Mouse (Mus musculus) hindbrain, embryonic 15.5 days (tissue): ENCODE measurements around the gene Alkbh6. TPM values are rescaled to one million over a fixed set of nuclear protein-coding genes. Genes with fewer than 3 reads are reported as not detected.
A peak's percentile ranks its signal among the peaks of the same experiment; 100 is the strongest.

Experiments
- ATAC-seq: fragments of 200-750 bp; cut with Nextera tagmentation; 2 replicates; pipeline ENCODE4 v1.8.0; 2017; ENCODE audit warnings: low read depth, moderate number of reproducible peaks, moderate TSS enrichment; ENCODE audit not compliant: low FRiP score
- H3K27ac ChIP-seq: fragments of 300-500 bp; sonication (generic); replicated peaks from 2 replicates; pipeline ENCODE4 v1.5.1; 2015; ENCODE audit warnings: mild to moderate bottlenecking, inconsistent platforms
- H3K27me3 ChIP-seq: fragments of 300-500 bp; sonication (generic); 2 replicates; pipeline ENCODE4 v1.6.1; 2015; ENCODE audit warnings: control low read depth, inconsistent platforms
- H3K36me3 ChIP-seq: fragments of 300-500 bp; sonication (generic); 2 replicates; pipeline ENCODE4 v1.6.1; 2015; ENCODE audit warnings: control low read depth, inconsistent platforms
- H3K4me1 ChIP-seq: fragments of 300-500 bp; sonication (generic); replicated peaks from 2 replicates; pipeline ENCODE4 v1.6.1; 2015; ENCODE audit warnings: control low read depth, inconsistent platforms
- H3K4me2 ChIP-seq: fragments of 300-500 bp; sonication (generic); 2 replicates; pipeline ENCODE4 v1.6.1; 2015; ENCODE audit warnings: moderate library complexity, mild to moderate bottlenecking, inconsistent platforms
- H3K4me3 ChIP-seq: fragments of 300-500 bp; sonication (generic); 2 replicates; pipeline ENCODE4 v1.5.1; 2015; ENCODE audit warnings: mild to moderate bottlenecking, inconsistent platforms
- H3K9ac ChIP-seq: fragments of 300-500 bp; sonication (generic); 2 replicates; pipeline ENCODE4 v1.6.1; 2015; ENCODE audit warnings: inconsistent platforms
- H3K9me3 ChIP-seq: fragments of 300-500 bp; sonication (generic); 2 replicates; pipeline ENCODE4 v1.6.1; 2016; ENCODE audit warnings: control low read depth, inconsistent platforms
- WGBS: fragments of 180-500 bp; shearing (Covaris S2); methylation state at CpG from one replicate; pipeline ENCODE4 v1.1.7; 2015; 5-methylcytosine and 5-hydroxymethylcytosine counted together
- polyA plus RNA-seq: library from polyadenylated mRNA; unstranded; fragments of >200 nt; fragmentation: Nextera tagmentation; extraction: Ambion mirVana; gene quantifications from 2 replicates; pipeline ENCODE4 v1.2.1, GENCODE M21; 2015

The Alkbh6 gene
- polyA plus RNA-seq, 1 experiment from 2014 or later = 135 TPM

DNA sequence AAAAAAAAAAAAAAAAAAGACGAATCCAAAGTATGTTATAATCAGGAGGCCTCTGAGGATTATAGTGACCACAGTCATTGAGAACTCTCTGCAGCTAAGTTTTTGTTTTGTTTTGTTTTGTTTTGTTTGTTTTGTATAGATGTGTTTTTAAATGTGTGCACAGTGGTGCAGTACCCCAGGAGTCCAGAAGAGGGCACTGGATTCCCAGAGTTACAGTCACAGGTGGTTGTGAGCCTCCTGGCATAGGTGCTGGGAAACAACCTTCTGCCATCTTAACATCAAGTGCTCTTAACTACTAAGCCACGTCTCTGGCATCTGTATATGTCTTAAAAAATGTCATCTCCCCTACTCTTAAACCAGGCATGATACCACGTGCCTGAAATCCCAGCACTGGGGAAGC, 7.6 kb upstream of the Alkbh6 start:
- Histone ChIP-seq H3K9me3 (no peaks in the 10 kb centered on the region), H3K9ac (no peak overlapping the region), H3K4me3 (no peak overlapping the region), H3K36me3 (peaks cover 86% of the 10 kb centered on the region), H3K27ac (no peak overlapping the region), H3K4me2 (no peak overlapping the region), H3K27me3 (no peaks in the 10 kb centered on the region), H3K4me1 (no peaks in the 10 kb centered on the region)
- WGBS = 45% methylated on average over 3 of the region's 3 CpGs
- ATAC-seq = no peak

- no peaks in the 10 kb centered on the region for H3K9me3 ChIP-seq
- H3K9ac ChIP-seq = no peak overlapping the region
- H3K27ac ChIP-seq = 0 out of 2 replicates have a peak overlapping the region, but pooled peaks have one; percentile 45
- ATAC-seq = no peak
- 92% methylated on average over 16 of the region's 16 CpGs for WGBS
- no peak overlapping the region for H3K4me3 ChIP-seq
- H3K27me3 ChIP-seq = no peaks in the 10 kb centered on the region
- peaks cover 24% of the 10 kb centered on the region for H3K4me1 ChIP-seq
- H3K36me3 ChIP-seq = peaks cover 55% of the 10 kb centered on the region
- H3K4me2 ChIP-seq = no peak overlapping the region
Observed at GRCm38 (mm10) chr7:30306083-30306779, 2.3 kb upstream of the Alkbh6 start.

DNA sequence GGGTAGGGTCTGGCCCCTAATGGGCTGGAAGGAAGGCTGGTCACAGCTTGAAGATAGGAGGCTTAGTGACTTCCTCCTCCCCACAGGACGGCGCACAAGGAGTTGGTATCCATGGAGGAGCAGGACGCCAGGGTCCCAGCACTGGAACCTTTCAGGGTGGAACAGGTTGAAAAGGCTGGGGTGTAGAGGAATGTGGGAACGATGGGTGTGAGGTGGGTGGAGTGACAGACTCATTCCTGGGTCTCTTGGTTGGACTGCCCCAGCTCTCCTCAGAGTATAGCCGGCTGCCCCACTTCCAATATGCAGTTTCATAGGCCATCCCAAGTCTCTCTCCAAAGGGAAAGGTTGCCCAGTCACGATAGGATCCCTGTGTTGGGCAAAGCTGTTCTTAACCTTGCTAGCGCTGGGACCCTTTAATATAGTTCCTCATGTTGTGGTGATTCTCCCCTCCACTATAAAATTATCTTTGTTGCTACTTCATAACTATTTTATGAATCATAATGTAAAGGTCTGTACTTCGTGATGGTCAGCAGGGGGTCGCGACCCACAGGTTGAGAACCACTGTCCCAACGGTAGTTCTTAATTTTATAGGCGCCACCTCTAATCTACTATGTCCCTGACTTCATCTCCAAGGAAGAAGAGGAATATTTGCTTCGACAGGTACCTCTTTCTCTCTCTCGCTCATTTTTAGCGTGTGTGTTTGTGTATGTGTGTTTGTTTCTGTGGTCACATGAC, 1.0 kb downstream of the Alkbh6 start:
- Histone ChIP-seq H3K27ac (no peak overlapping the region), H3K36me3 (peaks cover 36% of the 10 kb centered on the region), H3K9ac (peak overlapping the region; percentile 65), H3K27me3 (no peaks in the 10 kb centered on the region), H3K4me3 (peak overlapping the region; percentile 83), H3K4me1 (peaks cover 24% of the 10 kb centered on the region), H3K4me2 (peak overlapping the region; percentile 85), H3K9me3 (no peaks in the 10 kb centered on the region)
- 71% methylated on average over 15 of the region's 15 CpGs for WGBS
- ATAC-seq = no peak

DNA sequence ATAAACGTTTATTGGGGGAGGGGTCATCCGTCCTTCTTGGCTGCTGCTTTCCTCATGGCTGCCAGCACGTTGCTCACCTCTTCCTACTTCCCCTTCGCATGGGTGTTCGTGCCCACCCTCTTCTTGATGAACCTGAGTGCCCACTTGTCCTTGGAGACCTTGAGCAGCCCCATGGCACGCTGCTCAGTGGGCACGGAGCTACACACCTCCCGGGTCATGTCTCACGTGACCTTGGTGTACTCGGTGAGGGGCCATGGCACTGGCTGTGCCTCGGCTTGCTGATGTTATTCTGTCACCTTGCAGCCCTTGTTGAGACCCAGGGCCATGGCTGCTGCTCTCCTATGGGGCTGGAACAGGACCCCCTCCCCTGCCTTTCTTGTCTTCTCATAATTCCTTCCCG, 1.6 kb downstream of the Alkbh6 start:
- no peak for ATAC-seq
- no peak overlapping the region for H3K4me2 ChIP-seq
- H3K27me3 ChIP-seq = no peaks in the 10 kb centered on the region
- no peak overlapping the region for H3K9ac ChIP-seq
- H3K36me3 ChIP-seq = peaks cover 33% of the 10 kb centered on the region
- H3K27ac ChIP-seq = no peak overlapping the region
- no peak overlapping the region for H3K4me3 ChIP-seq
- H3K9me3 ChIP-seq = no peaks in the 10 kb centered on the region
- peaks cover 24% of the 10 kb centered on the region for H3K4me1 ChIP-seq
- WGBS = 91% methylated on average over 12 of the region's 12 CpGs

DNA sequence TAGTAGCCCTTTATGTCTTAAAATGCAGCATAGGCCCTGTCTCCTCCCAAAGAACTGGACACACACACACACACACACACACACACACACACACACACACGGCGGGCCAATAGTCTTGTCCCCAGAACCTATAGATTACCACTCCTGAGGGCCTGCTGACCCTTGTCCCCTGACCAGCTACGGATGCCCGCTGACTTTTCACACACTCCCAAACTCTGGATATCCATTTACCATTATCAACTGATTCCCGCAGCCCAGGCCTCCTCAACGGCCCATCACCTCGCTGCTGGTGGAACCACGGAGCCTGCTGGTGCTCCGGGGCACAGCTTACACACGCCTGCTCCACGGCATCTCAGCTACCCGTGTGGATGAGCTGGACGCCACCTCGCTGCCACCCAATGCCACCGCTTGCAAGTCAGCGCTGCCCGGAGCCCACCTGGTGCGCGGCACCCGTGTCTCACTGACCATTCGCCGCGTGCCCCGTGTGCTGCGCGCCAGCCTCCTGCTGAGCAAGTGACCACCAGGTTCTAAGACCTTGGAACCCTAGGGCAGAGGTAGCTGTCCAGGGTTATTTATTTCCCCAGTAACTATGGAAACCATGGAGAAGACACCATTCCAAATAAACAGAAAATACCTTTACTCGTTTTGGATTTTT, 5.3 kb downstream of the Alkbh6 start:
- no peak overlapping the region for H3K4me2 ChIP-seq
- no peaks in the 10 kb centered on the region for H3K9me3 ChIP-seq
- 56% methylated on average over 27 of the region's 27 CpGs for WGBS
- no peak overlapping the region for H3K9ac ChIP-seq
- H3K36me3 ChIP-seq = peaks cover 9% of the 10 kb centered on the region; the same call in 1 of the 2 replicates
- H3K27me3 ChIP-seq = no peaks in the 10 kb centered on the region
- no peak overlapping the region for H3K4me3 ChIP-seq
- ATAC-seq = no peak
- no peak overlapping the region for H3K27ac ChIP-seq
- H3K4me1 ChIP-seq = peaks cover 16% of the 10 kb centered on the region

DNA sequence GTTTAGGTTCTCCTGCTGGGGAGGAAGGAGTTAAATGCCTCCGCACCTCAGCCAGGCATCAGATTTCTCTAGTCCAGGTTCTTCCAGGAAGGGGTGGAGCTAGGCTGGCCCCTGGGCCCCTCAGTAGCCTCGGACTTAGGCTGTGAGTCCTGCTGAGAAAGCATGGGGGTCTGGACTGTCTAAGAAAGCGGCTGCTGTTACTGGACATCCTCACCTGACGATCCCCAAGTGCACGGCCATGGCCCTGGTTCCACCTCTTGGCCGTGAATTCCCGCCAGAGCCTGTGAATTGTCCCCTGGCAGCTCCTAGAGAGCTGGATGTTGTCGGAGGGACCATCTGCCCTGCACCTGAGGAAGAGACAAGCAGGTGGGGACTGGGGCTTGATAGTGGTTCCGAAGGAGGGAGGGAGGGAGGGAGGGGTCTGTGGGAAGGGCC, 6.2 kb downstream of the Alkbh6 start, which contains the start of gene Syne4:
TSS of gene Syne4 (plus strand) at position 87 of the 435 bp plus-strand sequence.
- Histone ChIP-seq H3K36me3 (peaks cover 9% of the 10 kb centered on the region; the same call in 1 of the 2 replicates), H3K9me3 (no peaks in the 10 kb centered on the region), H3K9ac (no peak within 1 kb of the TSS), H3K4me2 (peak within 1 kb of the TSS; percentile 9; the same call in 1 of the 2 replicates), H3K27me3 (no peaks in the 10 kb centered on the region), H3K27ac (no peak within 1 kb of the TSS), H3K4me3 (no peak within 1 kb of the TSS), H3K4me1 (peaks cover 8% of the 10 kb centered on the region)
- no peak for ATAC-seq
- 4% methylated on average over 9 of the region's 9 CpGs for WGBS

GRCm38 (mm10) chr7:30315559-30316529, 7.3 kb downstream of the Alkbh6 start:
- 83% methylated on average over 13 of the region's 13 CpGs for WGBS
- no peak for ATAC-seq
- no peak overlapping the region for H3K9ac ChIP-seq
- peaks cover 9% of the 10 kb centered on the region; the same call in 1 of the 2 replicates for H3K36me3 ChIP-seq
- no peak overlapping the region for H3K4me2 ChIP-seq
- no peaks in the 10 kb centered on the region for H3K27me3 ChIP-seq
- H3K9me3 ChIP-seq = no peaks in the 10 kb centered on the region
- no peak overlapping the region for H3K4me3 ChIP-seq
- H3K27ac ChIP-seq = no peak overlapping the region
- H3K4me1 ChIP-seq = peaks cover 1% of the 10 kb centered on the region

DNA sequence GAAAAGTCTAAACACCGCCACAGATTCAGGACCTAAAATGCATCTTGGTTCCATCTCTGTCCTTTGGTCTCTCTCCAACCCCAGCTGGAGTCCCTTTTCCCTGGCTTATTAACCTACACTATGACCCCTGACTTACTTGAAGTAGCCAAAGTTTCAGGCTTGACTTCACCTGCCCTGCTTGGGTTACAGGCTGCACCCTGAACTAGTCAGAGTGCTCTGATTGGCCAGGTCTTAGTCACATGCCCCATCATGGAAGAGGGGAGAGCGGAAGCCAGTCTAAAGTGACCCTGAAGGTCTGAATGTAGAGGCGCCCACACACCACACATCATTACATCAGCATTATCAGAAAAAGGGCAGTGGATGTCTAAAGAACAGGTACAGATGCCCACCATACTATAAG, 9.6 kb downstream of the Alkbh6 start:
- WGBS = 94% methylated on average over 3 of the region's 3 CpGs
- Histone ChIP-seq H3K27ac (no peak overlapping the region), H3K9me3 (no peaks in the 10 kb centered on the region), H3K4me2 (no peak overlapping the region), H3K4me3 (no peak overlapping the region), H3K9ac (no peak overlapping the region), H3K36me3 (no peaks in the 10 kb centered on the region), H3K4me1 (peaks cover 16% of the 10 kb centered on the region), H3K27me3 (no peaks in the 10 kb centered on the region)
- ATAC-seq = no peak

DNA sequence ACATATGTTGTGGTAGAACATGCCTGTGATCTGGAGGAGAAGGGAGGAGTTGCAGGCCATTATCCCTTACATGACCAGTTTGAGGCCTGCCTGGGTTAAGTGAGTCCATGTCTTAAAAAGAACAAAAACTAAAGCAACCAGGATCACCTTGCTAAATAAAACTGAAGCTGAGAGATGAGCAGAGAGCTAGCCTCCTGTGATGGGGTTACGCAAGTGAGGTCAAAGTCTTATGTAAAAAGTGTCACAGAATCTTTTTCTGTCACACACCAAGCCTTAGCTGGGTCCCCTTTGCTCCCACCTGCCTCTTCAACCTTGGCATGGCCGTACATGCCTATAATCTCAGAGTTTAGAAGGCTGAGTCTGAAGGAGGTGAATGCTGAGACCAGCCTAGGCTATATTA, 12.4 kb downstream of the Alkbh6 start:
- 87% methylated on average over 2 of the region's 2 CpGs for WGBS
- Histone ChIP-seq H3K27ac (no peak overlapping the region), H3K9me3 (no peaks in the 10 kb centered on the region), H3K36me3 (no peaks in the 10 kb centered on the region), H3K4me2 (peak overlapping the region; percentile 91), H3K4me3 (peak overlapping the region; percentile 95), H3K27me3 (0 out of 2 replicates have a peak, but pooled peaks cover 3% of the 10 kb centered on the region), H3K9ac (peak overlapping the region; percentile 95), H3K4me1 (peaks cover 16% of the 10 kb centered on the region)
- no peak for ATAC-seq

DNA sequence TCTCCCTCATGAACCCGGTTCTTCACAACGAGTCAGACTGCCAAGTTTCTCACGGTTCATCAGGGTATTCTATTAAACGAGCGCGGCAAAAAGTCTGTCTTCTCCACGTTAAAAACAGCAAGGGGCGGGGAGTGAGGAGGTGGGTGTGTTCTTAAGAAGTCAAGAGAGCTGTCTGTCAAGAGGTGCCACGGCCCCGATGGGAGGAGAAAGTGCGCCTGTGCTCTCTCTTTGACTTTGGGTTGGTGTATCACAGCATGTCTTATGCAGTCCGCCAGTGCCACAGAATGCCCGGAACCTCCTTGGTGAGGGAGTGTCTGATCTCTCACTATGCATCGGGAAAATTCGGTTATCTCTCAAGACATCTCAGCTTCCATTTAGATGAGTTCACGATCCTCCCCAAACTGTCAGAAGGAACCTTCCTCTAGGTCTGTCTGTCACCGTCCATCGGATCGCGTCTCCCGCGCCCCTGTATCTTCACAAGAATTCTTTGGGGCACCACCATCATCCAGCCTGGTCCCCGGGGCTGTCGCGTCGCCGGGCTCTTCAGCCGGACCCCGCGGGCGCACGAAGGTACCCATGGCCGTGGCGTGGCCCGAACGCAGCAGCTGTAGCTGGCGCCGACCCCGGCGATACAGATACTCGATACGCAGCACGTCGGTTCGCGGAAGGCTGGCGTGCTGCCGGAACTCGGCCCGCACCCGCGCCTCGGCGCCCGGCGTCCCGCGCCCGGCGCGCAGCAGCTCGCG, 13.2 kb downstream of the Alkbh6 start, which contains the start of gene E130208F15Rik:
TSS of gene E130208F15Rik (plus strand) at position 202 of the 746 bp plus-strand sequence.
- Histone ChIP-seq H3K36me3 (no peaks in the 10 kb centered on the region), H3K4me3 (peak within 1 kb of the TSS; percentile 95), H3K4me1 (peaks cover 16% of the 10 kb centered on the region), H3K27me3 (0 out of 2 replicates have a peak, but pooled peaks cover 3% of the 10 kb centered on the region), H3K9ac (peak within 1 kb of the TSS; percentile 95), H3K9me3 (no peaks in the 10 kb centered on the region), H3K27ac (peak within 1 kb of the TSS; percentile 88), H3K4me2 (peak within 1 kb of the TSS; percentile 91)
- peak; percentile 72 for ATAC-seq
- under 1% methylated on average over 63 of the region's 63 CpGs for WGBS
